Mouse (Mus musculus) lung, postnatal 0 days (tissue): ENCODE results near the gene Taar2.

Source experiments
- CTCF ChIP-seq: IDR thresholded peaks from 2 replicates; pipeline ENCODE4 v1.5.1; 2016; ENCODE audit warnings: antibody characterized with exemption, mild to moderate bottlenecking
- EP300 ChIP-seq: IDR thresholded peaks from 2 replicates; pipeline ENCODE4 v1.6.1; 2016; ENCODE audit warnings: antibody characterized with exemption, mild to moderate bottlenecking, control low read depth

- TF ChIP-seq CTCF (no peak), EP300 (0 out of 2 replicates have a peak, but pooled peaks have one; percentile 12)
Observed at GRCm38 (mm10) chr10:23894601-23895349, 43.6 kb upstream of the Taar2 start, which contains the start of gene Vnn1.
